Mouse (Mus musculus) left cerebral cortex, postnatal 4 days (tissue): ENCODE data around the gene Cubn. TPM values are rescaled to one million over a fixed set of nuclear protein-coding genes. Genes with fewer than 3 reads are reported as not detected.

Experiments
- DNase-seq: peaks from one replicate; pipeline ENCODE4 v3.0.0-alpha.2; 2022
- intact Hi-C: fragments of 180-260 bp; cut with DNase I; formaldehyde crosslinking; loops from one replicate; pipeline ENCODE4 v1.15.1; 2025
- total RNA-seq, 2 experiments: library from RNA; stranded (reverse); gene quantifications; 2 replicates each; pipeline ENCODE4 v1.2.3; 2021

The Cubn gene
- total RNA-seq, 2 experiments from 2014 or later: 0.54 to 0.62 TPM

- no peak for DNase-seq
- intact Hi-C loops: loop anchor here (10.0 kb wide), 1 partner anchor 834 kb away; no protein-coding TSS in a partner anchor
Measured at GRCm38 (mm10) chr2:13268681-13269293, 222.8 kb downstream of the Cubn start.

- intact Hi-C loops: loop anchor here (10.0 kb wide), 1 partner anchor 830 kb away; no protein-coding TSS in a partner anchor
- no peak for DNase-seq
Measured at GRCm38 (mm10) chr2:13264875-13265274, 226.7 kb downstream of the Cubn start.

GRCm38 (mm10) chr2:13263150-13263549 lies 228.5 kb downstream of the Cubn start:
- intact Hi-C loops: loop anchor here (10.0 kb wide), 1 partner anchor 828 kb away; no protein-coding TSS in a partner anchor
- no peak for DNase-seq

- intact Hi-C loops: no loop called here
- no peak for DNase-seq
Measured at GRCm38 (mm10) chr2:13258606-13259005, 233.0 kb downstream of the Cubn start.

GRCm38 (mm10) chr2:13240711-13241110 lies 250.9 kb downstream of the Cubn start:
- DNase-seq: no peak
- intact Hi-C loops: no loop called here

- DNase-seq: peak; percentile 48
- intact Hi-C loops: loop anchor here (2.0 to 5.0 kb wide), 3 partner anchors 225 to 780 kb away; partner anchors contain the start of gene C1ql3
Measured at GRCm38 (mm10) chr2:13237140-13237901, 254.3 kb downstream of the Cubn start.

- DNase-seq: no peak
- intact Hi-C loops: loop anchor here (2.0 to 5.0 kb wide), 3 partner anchors 223 to 778 kb away; partner anchors contain the start of gene C1ql3
Measured at GRCm38 (mm10) chr2:13235696-13236095, 255.9 kb downstream of the Cubn start.

GRCm38 (mm10) chr2:13234796-13235195 lies 256.8 kb downstream of the Cubn start:
- no peak for DNase-seq
- intact Hi-C loops: loop anchor here (5.0 kb wide), 2 partner anchors 222 to 777 kb away; partner anchors contain the start of gene C1ql3

GRCm38 (mm10) chr2:13233902-13234301 lies 257.7 kb downstream of the Cubn start:
- intact Hi-C loops: no loop called here
- DNase-seq: no peak

GRCm38 (mm10) chr2:13233254-13233835 lies 258.3 kb downstream of the Cubn start:
- DNase-seq: no peak
- intact Hi-C loops: no loop called here

- intact Hi-C loops: no loop called here
Measured at GRCm38 (mm10) chr2:13232305-13232704, 259.3 kb downstream of the Cubn start.

GRCm38 (mm10) chr2:13229686-13230085 lies 261.9 kb downstream of the Cubn start:
- intact Hi-C loops: no loop called here
- no peak for DNase-seq

More at GRCm38 (mm10) chr2:13232305-13232704, 259.3 kb downstream of the Cubn start:
- no peak for DNase-seq

Other genes with a start within 250 kb of the Cubn start
- gene Rsu1, start 220.4 kb downstream of the Cubn start, total RNA-seq: 10 to 100 TPM; 50.6 to 51.9 TPM
- gene Trdmt1, start 52.9 kb upstream of the Cubn start, total RNA-seq: 1 to 10 TPM; 5.2 to 7.2 TPM
- gene Vim, start 82.1 kb upstream of the Cubn start, total RNA-seq: 100 to 1,000 TPM; 154 to 160 TPM